Mouse (Mus musculus): ENCODE measurements around the gene Stoml3.

The Stoml3 gene

DNA sequence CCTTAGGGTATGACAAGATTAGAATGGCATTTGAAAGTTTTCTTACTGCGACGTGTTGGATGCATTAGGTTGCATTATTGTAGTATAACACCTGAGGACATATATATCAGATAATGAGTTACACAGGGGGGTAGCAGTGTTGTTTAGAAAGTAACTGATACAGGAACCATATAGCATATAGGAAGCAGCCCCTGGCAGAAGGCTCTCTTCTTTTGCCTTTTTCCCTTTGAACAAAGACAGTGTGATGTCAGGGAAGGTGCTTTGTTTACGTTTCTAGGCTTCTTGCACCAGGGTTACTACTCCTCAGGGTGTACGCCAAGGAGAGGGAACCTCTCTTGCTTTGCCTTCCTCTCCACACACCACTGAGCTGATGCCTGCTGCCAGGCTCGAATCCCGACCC, at the start of gene Stoml3:
Gene Stoml3, plus strand, starts transcription at position 301 of the 400 bp plus-strand sequence.
- DNase-seq = no peak

GRCm38 (mm10) chr3:53445540-53445939, 42.9 kb upstream of the Stoml3 start:
- peak; percentile 41 for DNase-seq

DNA sequence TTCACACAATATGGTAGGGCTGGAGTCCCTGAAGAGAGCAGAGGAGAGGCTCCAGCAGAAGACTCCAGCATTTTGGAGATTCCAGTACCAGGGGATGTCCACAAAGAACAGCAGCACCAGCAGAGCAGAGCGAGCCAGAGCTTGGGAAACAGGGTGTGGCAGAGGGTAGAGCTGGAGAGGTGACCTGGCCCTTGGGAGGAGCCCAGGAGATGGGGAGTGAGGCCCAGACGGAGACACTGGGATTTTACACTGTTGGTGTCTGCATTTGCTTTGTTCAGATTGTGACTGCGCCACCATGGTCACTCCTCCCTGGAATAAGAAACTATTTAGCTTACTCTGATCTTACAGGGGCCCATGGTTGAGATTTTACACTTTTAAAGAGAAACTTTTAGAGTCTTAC, 41.7 kb upstream of the Stoml3 start:
- peak; percentile 84 for DNase-seq

DNA sequence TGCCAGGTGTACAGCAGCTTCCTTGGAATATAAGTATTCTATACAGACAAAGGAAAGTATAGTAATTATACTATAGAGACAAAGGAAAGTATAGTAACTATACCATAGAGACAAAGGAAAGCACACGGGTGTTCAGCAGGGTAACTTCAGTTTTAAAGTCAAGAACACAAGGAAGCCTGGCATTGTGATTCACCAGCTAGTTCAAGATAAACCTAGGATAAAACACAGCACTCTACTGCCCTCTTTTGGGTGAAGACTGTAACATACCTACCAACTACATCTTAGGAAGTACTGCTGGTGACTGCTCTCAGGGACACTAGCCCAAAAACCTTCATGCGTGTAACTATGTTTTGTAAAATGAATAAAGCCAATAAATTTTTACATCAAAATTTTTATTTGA, 40.2 kb upstream of the Stoml3 start:
- peak; percentile 74 for DNase-seq

- DNase-seq = peak; percentile 82
Measured at GRCm38 (mm10) chr3:53450666-53451065, 37.8 kb upstream of the Stoml3 start.

DNA sequence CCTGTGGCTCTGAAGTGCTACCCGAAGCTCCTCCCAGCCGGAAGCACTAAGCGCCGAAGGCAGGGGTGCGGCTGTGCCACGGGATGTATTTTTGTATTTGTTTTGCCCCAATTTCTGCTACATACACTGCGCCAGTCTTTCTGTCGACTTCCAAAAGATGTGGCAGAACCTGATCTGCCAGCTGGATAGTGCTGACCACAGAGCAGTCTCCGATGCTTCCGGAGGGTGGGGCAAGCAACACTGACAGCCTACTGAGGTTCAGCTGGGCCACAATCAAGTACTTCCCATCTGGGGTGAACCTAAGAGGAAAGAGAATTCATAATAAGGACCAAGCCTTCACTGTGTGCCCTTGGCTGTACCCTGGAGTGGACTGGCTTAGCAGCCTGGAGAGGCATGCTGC, 36.1 kb upstream of the Stoml3 start:
- DNase-seq = peak; percentile 86

DNA sequence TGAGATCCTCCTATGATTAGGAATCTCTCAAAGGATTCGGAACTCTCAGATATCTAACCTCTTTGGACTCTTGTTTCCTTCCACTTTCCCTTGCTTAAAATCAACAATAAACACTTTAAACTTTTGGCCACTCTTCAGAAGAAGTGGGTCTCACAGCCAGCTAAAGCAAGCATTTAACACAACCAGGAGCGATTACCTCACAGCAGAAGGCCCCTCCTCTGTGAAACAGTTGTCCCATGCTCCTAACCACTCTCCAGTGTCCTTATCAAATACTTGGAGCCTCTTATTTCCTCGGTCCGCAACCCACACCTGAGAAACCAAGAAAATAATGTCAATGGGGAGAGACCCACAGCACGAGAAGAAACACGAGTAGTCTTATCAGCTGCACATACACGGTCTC, 35.1 kb upstream of the Stoml3 start:
- no peak for DNase-seq

- DNase-seq = no peak
Measured at GRCm38 (mm10) chr3:53454005-53454404, 34.4 kb upstream of the Stoml3 start.

GRCm38 (mm10) chr3:53454561-53454960, 33.9 kb upstream of the Stoml3 start:
- peak; percentile 57 for DNase-seq

- DNase-seq = peak; percentile 76
Measured at GRCm38 (mm10) chr3:53454984-53455383, 33.5 kb upstream of the Stoml3 start.

- DNase-seq = no peak
Measured at GRCm38 (mm10) chr3:53457750-53458149, 30.7 kb upstream of the Stoml3 start.

- peak; percentile 96 for DNase-seq
Measured at GRCm38 (mm10) chr3:53460106-53460505, 28.3 kb upstream of the Stoml3 start.

- no peak for DNase-seq
Measured at GRCm38 (mm10) chr3:53462701-53463045, 25.8 kb upstream of the Stoml3 start.

- DNase-seq = peak; percentile 99
Measured at GRCm38 (mm10) chr3:53463046-53463764, 25.2 kb upstream of the Stoml3 start, which contains the start of the genes Nhlrc3 and Proser1. Gene Nhlrc3, minus strand, starts transcription at chr3:53463332. Gene Proser1, plus strand, starts transcription at chr3:53463666.

DNA sequence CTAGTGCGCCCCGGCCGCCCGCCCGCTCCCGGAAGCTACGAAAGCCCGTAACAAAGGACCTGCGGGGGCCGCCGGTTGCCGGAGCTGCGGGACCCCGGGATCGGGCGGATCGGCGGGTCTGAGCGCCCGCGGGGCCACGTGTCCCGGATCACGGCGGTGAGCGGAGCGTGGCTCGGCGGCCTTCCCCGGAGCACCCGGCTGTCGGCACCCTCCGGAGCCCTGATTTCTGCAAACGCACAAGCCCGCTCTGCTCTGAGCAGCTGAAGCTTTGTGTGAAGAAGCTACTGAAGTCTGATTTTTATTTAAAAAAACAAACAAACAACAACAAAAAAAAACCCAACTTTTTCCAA, 24.7 kb upstream of the Stoml3 start:
- no peak for DNase-seq

DNA sequence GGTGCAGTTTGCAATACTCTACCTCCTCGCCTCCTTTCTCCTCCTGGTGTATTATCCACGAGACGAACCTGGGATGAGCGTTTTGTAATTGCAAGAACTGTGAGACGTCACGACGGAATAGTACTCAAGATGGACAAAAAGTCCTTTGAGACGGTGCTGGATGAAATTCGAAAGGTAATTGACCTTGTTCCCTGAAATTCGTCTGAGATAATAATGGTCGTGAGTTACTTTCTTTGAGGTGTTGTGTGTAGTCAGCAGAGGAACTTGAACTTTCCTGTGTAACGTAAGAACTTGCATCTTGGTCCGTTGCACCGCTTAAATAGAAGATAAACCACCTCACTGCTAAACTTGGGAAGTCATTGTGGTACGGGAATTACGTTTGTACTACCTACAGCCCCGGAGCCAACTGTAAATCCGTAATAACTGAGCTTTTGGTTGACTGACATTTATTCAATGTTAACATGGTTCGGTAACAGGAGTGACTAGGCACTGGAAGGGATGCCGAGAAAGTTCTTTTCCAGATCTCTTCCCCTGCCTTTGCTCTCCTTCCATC, 24.2 kb upstream of the Stoml3 start:
- DNase-seq = no peak

- no peak for DNase-seq
Measured at GRCm38 (mm10) chr3:53465330-53465729, 23.1 kb upstream of the Stoml3 start.

GRCm38 (mm10) chr3:53466481-53466880, 22.0 kb upstream of the Stoml3 start:
- DNase-seq = no peak

DNA sequence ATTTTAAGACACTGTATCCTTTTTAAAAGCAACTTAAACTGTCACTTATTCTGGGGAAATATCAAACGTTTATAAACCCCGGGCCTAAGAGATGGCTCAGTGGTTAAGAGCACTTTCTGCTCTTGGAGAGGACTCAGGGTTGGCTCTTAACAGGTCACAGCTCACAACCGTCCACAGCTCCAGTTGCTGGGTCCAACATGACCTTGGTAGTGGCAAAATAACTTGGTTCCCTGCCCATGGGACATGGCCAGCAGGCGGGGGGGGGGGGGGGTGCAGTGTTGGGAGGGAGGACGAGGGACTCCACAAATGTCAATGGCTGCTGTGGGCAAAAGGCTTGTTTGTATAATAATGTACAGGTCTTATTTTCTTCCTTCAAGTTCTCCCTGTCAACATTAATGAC, 21.1 kb upstream of the Stoml3 start:
- DNase-seq = no peak

- no peak for DNase-seq
Measured at GRCm38 (mm10) chr3:53469650-53470049, 18.8 kb upstream of the Stoml3 start.

DNA sequence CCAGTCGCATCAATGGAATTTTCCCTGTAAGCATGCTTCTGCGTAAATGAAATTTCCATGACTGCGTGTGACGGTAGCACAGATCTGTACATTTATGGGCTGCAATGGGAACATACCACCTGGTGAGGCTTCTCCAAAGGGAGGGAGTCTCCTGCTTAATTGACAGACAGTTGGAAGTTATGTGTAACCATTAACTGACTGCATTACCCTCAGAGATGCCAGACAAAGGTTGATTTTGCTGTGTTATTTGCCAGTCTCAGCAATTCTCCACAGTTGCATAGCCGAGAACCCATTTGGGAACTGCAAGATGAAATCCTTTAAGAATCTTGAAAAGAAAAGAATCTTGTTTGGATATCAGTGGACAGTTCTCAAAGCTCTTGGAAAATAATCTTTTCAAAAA, 16.4 kb upstream of the Stoml3 start:
- DNase-seq = no peak

DNA sequence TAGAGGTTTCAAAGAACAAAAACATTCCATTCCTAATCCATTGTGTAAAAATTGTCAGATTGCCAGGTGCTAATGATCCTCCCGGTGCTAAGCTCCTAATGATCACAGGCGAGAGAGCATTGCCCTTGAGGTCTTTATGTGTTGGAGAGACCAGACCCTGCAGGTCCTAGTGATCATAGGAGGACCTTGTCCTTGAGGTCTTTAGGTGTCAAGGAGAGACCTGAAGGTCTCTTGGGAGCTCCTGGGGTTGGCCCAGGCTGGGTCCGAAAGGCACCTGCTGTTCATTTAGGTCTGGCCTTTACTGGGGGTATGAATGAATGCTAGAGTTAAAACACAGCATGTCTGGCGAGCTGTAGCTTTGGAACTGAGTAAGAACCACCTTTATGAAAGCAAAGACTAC, 14.3 kb upstream of the Stoml3 start:
- peak; percentile 83 for DNase-seq

DNA sequence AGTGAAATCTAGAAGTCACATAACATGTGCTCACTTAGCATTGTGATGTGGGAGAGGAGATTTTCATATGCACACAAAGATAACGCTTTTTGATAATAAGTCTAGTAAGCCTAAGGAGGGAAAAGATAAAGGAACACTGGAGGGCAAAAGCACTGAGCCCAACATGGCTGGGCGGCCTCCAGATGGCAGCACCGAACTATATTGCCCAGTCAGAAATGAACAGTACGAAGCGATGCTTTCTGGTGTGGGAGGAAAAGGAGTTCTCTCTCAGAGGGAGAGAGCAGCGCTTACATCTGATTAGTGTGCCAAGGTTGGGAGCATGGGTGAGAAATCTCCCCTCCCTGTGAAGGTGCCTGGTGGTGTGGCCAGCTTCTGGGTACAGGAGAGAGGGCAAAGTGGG, 12.6 kb upstream of the Stoml3 start:
- peak; percentile 86 for DNase-seq

DNA sequence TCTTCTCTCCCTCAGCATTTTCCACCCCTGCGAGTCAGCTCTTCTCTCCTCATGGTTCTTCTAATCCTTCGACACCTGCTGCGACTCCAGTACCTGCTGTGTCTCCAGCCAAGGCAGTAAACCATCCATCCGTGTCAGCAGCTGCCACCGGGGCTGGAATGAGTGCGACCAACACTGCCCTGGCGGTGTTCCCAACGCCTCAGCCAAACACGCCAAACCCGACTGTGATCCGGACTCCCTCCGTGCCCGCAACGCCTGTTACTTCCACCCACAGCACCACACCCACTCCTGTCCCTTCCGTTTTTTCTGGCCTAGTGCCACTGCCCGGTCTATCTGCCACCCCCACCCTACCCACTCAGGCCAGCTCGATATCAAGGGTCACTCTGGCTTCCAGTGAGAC, 11.0 kb upstream of the Stoml3 start:
- DNase-seq = peak; percentile 90
